Mouse (Mus musculus) heart, postnatal 0 days (tissue): ENCODE data around the gene Avpr1b.

Source experiments
- CTCF ChIP-seq: IDR thresholded peaks from 2 replicates; pipeline ENCODE4 v1.5.1; 2016; ENCODE audit warnings: antibody characterized with exemption, control low read depth, low read depth
- EP300 ChIP-seq: IDR thresholded peaks from 2 replicates; pipeline ENCODE4 v1.6.1; 2016; ENCODE audit warnings: antibody characterized with exemption, low read depth

DNA sequence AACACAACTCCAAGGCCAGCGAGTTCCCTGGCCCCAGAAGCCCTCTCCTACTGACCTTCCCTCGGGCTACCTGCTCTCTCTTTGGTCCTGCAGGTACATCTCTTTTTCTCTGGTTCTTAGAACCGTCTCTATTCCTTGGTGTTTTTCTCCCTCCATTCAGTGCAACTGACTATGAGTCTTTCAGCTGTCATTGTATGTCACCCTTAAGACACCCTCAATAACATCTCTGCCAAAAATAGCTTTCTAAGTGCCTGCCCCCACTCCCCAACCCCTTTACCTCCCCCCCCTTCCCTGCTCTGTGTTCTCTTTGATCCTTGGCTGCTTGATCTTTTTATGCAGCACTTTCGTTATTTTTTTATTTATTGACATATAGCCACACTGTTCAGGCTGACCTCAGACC lies 18.6 kb upstream of the Avpr1b start:
- no peak for TF ChIP-seq CTCF
- no peak for TF ChIP-seq EP300
